Comparison of ENCODE assay signal across 8 mouse cellular contexts in genomic region chr4:155760613-155761355, GRCm38 (mm10). TPM values are rescaled to one million over a fixed set of nuclear protein-coding genes. Genes with fewer than 3 reads are reported as not detected.
DNase-seq lines count a peak whose midpoint lies in the region; ATAC-seq lines count a peak whose summit lies in the region.

TSS of gene Atad3a (minus strand) at chr4:155761093.

- H3K4me2 ChIP-seq in hindbrain, embryonic 11.5 days (replicated peaks; ENCODE audit: low read depth, low read length), result peak within 1 kb of the TSS; percentile 96

- H3K9ac ChIP-seq in hindbrain, embryonic 11.5 days (ENCODE audit: low read depth, low read length), result peak within 1 kb of the TSS; percentile 78

- DNase-seq in Muller cell, postnatal 12 days (ENCODE audit: inconsistent ontology term), result peak; percentile 97
- DNase-seq in cerebellum, adult 9-11 months, result peak; percentile 97
- DNase-seq in frontal cortex, adult 2 months (ENCODE audit: extremely low spot score in 1 of 2, low spot score in 1 of 2), result peak; percentile 93 to 99
- DNase-seq in hindbrain, embryonic 11.5 days (ENCODE audit: low spot score), result peak; percentile 97
- DNase-seq in layer of hippocampus, postnatal 10 days (ENCODE audit: low spot score in 2 of 2), result peak; percentile 97 to 98
- peak; percentile 98 for DNase-seq in lung, postnatal 10 days
- peak; percentile 96 for DNase-seq in ovary, postnatal 36 days (ENCODE audit: low spot score)
- DNase-seq in thymus, postnatal 25 days, result peak; percentile 95

- peak within 1 kb of the TSS; percentile 84 for H3K4me3 ChIP-seq in hindbrain, embryonic 11.5 days (ENCODE audit: low read depth, low read length)

- peaks cover 7% of the 10 kb centered on the region for H3K4me1 ChIP-seq in hindbrain, embryonic 11.5 days (replicated peaks; ENCODE audit: control insufficient read depth, insufficient read depth, low read length)

- ATAC-seq in hindbrain, embryonic 11.5 days (ENCODE audit: low FRiP score), result peak; percentile 97

- WGBS in hindbrain, embryonic 11.5 days, result under 1% methylated on average over 68 of the region's 68 CpGs

- H3K36me3 ChIP-seq in hindbrain, embryonic 11.5 days (ENCODE audit: control insufficient read depth, insufficient read depth, low read length), result no peaks in the 10 kb centered on the region

- no peak within 1 kb of the TSS; the same call in 1 of the 2 replicates for H3K27ac ChIP-seq in hindbrain, embryonic 11.5 days (ENCODE audit: low read depth, low read length)

- H3K9me3 ChIP-seq in hindbrain, embryonic 11.5 days (ENCODE audit: control insufficient read depth, low read length), result no peaks in the 10 kb centered on the region

- H3K27me3 ChIP-seq in hindbrain, embryonic 11.5 days (ENCODE audit: control insufficient read depth, insufficient read depth, low read length), result no peaks in the 10 kb centered on the region

RNA-seq across cellular contexts. Expression of gene Atad3a, which starts in this region (rescaled TPM):
- 88.4 and 95.8 TPM in 2 replicates for polyA plus RNA-seq in frontal cortex, adult 2 months (2012; rRNA removed)
- 70.9 and 79.9 TPM in 2 replicates for polyA plus RNA-seq in hindbrain, embryonic 11.5 days (2014; fragmentation: Nextera tagmentation; extraction: Ambion mirVana)
- 10 to 100 TPM; 68.7 to 71.4 TPM for total RNA-seq in layer of hippocampus, postnatal 10 days (2021)
